Mouse (Mus musculus): Measurements from ENCODE around the gene Spata32.

The Spata32 gene

DNA sequence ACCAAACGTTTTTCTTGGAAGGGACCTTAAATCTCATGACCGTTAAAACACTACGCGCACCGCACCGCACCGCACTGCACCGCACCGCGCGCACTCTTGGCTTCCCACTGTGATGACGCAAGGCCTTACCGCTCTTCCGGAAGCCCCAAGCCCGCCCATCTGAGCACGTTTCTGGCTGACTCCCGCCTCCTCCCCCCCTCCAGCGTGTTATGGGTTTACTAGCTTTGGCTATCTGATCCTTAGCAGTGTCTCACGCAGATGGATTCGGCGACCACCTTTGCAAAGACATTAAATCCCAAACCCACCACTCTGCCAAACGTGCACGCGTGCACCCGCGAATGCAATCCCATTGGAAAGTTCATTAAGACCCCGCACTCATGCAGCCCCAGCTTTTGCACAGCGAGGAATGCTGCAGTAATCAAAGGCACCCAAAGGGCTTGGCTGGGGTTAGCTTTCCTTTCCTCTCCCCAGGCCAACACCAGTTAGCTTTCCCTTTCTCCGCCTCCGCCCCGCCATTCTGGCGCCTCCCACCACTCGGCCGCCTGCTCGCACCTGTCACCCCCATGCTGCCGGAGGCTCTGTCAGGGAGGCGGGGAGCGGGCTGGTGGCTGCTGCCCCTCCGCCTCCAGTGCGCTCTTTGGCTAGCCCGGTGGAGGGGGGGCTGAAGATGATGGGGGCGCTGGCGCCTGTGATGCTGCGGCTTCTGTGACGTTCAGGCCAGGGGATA is at the start of gene Spata32:
Gene Spata32 (minus strand): TSS at position 643 of the 727 bp plus-strand sequence.
- peak; percentile 85 to 89 for DNase-seq

DNA sequence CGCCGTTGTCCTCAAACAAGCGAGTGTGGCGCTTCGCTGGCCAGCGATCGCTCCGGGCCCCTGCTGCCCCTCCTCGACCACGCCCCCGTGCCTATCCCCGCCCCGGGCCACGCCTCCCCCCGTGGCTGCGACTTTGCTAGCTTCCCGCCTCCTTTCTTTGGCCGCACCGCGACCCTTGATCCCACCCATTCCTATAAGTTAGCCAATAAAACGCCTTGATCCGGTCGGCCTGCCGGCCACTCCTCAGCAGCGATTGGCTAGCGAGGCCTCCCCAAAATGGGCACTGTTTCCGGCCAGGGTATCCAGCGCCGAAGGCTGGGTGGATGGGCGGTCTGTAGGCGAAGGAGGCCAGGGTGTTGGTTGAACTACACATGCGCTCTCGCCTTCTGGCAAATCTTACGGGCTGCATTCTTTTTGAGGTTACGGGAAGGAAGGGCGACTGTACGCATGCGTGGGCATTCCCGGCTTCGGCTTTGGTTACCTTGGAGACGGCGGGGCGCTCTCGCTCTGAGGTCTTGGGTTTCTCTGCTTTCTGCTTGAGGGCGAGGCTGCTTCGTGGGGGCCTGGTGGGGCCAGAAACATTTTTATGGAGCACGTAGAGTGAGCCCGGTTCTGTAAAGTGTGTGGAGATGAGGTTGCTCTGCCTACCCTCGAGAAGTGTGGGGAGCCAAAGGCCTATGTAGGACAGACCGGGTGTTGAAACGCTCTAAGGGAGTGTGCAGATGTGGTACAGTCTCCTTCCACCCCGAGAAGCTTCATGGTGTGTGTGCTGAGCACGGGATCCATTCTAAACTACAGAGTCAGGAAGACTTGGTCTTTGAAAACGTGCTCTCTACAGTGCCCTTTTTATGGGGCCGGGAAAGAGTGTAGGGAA is 49.4 kb upstream of the Spata32 start, which contains the start of gene Map3k14:
Gene Map3k14 (minus strand): TSS at position 127 of the 874 bp plus-strand sequence.
- peak; percentile 99 for DNase-seq

DNA sequence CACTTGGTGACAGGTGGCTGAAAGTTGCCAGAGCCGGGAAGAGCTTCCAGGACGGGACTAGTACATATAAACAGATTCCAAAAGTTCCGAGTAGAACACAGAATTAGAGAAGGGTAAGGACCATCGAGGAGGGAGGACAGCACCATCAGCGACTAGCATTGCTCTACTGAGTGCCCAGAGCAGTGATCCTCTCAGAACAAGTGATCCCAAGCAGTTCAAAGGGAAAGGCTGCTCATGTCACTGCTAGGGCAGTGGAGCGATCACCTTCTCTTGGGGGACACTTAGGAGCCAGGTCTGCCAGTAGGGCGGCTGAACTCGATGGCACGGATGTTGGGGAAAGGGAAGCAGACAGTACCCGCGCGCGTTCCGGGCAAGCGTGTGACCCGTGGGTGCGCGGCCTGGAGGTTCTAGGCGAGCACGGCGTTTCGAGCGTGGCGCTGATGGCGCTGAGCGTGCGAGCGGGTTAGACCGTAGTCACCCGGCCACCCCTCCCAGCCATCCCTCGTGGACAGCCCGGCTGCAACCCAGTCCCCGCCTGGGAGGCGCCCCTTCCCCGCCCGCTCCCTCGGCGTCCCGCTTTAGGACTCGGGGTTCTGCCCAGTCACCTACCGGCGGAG is 48.6 kb upstream of the Spata32 start:
- no peak for DNase-seq

DNA sequence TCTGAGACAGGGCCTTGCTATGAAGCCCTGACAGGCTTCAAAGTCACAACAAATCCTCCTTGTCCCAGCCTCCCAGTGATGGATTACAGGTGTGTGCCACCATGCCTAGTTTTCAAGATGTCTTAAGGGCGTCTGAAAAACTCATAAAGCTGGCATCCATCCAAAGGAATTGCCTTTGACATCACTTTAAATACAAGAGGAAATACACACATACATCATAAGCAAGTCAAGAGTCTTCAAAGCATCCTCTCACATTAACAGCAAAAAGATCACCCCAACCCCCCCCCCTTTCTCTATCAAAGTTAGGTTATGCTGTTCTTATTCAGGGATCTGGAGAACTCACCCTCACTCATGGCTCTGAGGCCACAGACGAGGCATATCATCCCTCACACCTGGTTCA is 47.6 kb upstream of the Spata32 start:
- no peak for DNase-seq

- DNase-seq, result no peak
Measured at GRCm38 (mm10) chr11:103265211-103265610, 47.0 kb upstream of the Spata32 start.

GRCm38 (mm10) chr11:103264427-103265005 is 46.3 kb upstream of the Spata32 start:
- no peak for DNase-seq

DNA sequence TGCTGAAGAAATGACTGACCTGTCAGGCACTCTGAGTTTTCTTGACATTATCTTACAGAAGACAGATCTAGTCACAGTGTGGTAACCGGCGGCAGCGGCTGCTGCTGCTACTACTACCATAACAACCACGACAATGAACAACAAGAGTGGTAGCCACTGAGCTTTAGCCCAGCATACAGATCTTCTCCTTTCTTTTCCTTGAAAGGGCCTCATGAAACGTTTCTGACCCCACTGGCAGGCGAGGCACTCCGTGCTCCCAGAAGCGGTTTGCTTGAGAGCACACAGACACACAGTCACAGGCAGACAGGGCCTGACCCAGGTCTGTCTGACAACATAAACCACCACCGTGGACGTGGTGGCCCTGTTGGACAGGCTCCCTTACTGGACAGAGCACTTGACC is 45.3 kb upstream of the Spata32 start:
- no peak for DNase-seq

GRCm38 (mm10) chr11:103262412-103263267 is 44.4 kb upstream of the Spata32 start:
- DNase-seq, result no peak

GRCm38 (mm10) chr11:103261671-103262411 is 43.6 kb upstream of the Spata32 start:
- no peak for DNase-seq

GRCm38 (mm10) chr11:103260515-103261192 is 42.4 kb upstream of the Spata32 start:
- DNase-seq, result peak in 1 of 2 experiments; percentile 38

DNA sequence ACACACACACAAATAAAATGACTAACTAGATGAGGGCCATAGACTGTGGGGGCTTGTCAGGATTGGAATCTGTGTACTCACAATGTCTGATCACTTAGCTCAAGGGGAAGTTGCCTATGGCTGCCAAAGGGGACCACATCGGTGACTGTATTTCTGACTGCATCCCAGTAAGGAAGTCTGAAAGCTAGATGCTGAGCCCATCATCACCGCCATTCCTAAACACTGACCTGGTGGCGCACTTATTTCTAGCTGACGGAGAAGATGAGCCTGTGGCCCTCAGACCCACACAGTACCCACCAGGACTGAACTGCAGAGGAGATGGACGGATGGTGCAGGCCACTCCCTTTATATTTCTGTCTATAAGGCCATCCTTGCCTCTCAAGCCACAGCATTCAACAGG is 41.8 kb upstream of the Spata32 start:
- no peak for DNase-seq

GRCm38 (mm10) chr11:103257938-103258481 is 39.8 kb upstream of the Spata32 start:
- no peak for DNase-seq

- DNase-seq, result no peak
Measured at GRCm38 (mm10) chr11:103253605-103254004, 35.4 kb upstream of the Spata32 start.

- no peak for DNase-seq
Measured at GRCm38 (mm10) chr11:103252380-103252779, 34.1 kb upstream of the Spata32 start.

GRCm38 (mm10) chr11:103250324-103250723 is 32.1 kb upstream of the Spata32 start:
- no peak for DNase-seq

DNA sequence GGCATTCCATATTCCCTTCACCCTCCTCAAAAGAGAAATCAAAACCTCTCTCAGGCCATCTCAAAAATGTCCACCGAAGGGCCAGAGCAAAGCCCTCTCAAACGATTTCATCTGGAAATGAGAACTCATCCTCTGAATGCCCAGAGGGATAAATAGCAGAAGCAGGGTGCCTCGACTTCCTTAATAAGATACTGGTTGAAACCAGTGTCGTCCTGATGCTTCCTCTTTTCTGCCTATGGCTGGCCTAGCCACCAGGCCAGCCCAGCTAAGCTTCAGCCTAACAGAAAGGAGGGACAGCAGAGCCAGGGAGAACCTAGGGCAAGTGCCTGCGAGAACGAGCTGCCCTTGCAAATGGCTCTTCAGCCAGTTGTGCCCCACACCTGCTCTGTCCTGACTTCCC is 31.3 kb upstream of the Spata32 start:
- DNase-seq, result no peak

DNA sequence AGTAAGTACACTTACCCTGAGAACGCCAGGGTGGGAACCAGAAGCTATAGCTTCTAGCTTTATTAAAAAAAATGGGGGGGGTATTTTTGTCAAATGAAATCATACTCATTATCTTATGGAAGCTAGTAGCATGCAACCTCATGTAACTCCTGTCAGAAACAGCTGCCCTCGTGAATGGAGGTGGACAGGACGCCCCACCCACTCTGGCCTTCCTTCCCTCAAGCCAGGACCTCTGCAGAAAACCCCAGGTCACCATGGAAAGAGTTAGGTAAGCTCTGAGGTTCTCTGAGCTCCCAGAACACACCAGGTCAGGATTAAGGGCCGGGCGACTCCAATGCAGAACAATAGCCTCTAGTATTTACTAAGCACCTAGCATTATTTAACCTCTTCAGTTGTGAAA is 30.6 kb upstream of the Spata32 start:
- DNase-seq, result no peak

DNA sequence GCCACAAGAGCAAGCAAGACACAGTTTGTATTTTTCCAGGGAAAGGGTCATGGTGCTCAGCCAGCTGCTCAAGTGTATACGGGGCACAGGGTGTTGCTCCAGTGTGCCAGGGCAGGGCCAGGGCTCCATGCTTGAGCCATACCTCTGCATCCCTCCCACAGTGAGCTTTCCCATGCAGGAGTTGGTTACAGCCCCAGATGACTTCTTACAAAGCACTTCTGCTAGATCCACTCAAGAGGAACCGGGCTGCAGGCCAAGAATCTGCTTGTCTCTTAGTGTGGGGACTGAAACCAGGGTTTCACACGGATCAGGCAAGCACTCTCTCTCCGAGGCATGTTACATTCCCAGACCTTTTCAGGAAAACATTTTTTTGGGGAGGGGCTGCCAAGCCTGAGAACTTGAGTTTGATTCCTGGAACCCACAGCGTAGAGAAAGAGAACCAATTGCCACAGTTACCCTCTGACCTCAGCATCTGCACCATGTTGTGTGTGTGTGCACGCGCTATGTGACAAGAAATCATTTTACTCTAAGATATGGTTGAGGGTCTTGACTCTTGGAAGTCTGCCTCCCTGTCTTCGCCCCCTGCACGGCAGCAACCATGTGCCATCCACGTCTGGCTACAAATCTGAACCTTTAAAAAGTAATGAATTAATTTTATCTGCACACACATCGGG is 29.4 kb upstream of the Spata32 start:
- DNase-seq, result peak; percentile 65 to 76

GRCm38 (mm10) chr11:103246731-103247290 is 28.6 kb upstream of the Spata32 start:
- DNase-seq, result peak in 1 of 2 experiments; percentile 32
